Mouse (Mus musculus) hindbrain, embryonic 15.5 days (tissue): ENCODE measurements around the gene Gm17693. TPM values are rescaled to one million over a fixed set of nuclear protein-coding genes. Genes with fewer than 3 reads are reported as not detected.
"Not testable (repeated sequence)": the region's sequence is repeated elsewhere in the genome, so short reads cannot be mapped to it uniquely, and the experiment has no call there.

ENCODE experiments used
- ATAC-seq: fragments of 200-750 bp; cut with Nextera tagmentation; 2 replicates; pipeline ENCODE4 v1.8.0; 2017; ENCODE audit warnings: low read depth, moderate number of reproducible peaks, moderate TSS enrichment; ENCODE audit not compliant: low FRiP score
- H3K27ac ChIP-seq: fragments of 300-500 bp; sonication (generic); replicated peaks from 2 replicates; pipeline ENCODE4 v1.5.1; 2015; ENCODE audit warnings: mild to moderate bottlenecking, inconsistent platforms
- H3K27me3 ChIP-seq: fragments of 300-500 bp; sonication (generic); 2 replicates; pipeline ENCODE4 v1.6.1; 2015; ENCODE audit warnings: control low read depth, inconsistent platforms
- H3K36me3 ChIP-seq: fragments of 300-500 bp; sonication (generic); 2 replicates; pipeline ENCODE4 v1.6.1; 2015; ENCODE audit warnings: control low read depth, inconsistent platforms
- H3K4me1 ChIP-seq: fragments of 300-500 bp; sonication (generic); replicated peaks from 2 replicates; pipeline ENCODE4 v1.6.1; 2015; ENCODE audit warnings: control low read depth, inconsistent platforms
- H3K4me2 ChIP-seq: fragments of 300-500 bp; sonication (generic); 2 replicates; pipeline ENCODE4 v1.6.1; 2015; ENCODE audit warnings: moderate library complexity, mild to moderate bottlenecking, inconsistent platforms
- H3K4me3 ChIP-seq: fragments of 300-500 bp; sonication (generic); 2 replicates; pipeline ENCODE4 v1.5.1; 2015; ENCODE audit warnings: mild to moderate bottlenecking, inconsistent platforms
- H3K9ac ChIP-seq: fragments of 300-500 bp; sonication (generic); 2 replicates; pipeline ENCODE4 v1.6.1; 2015; ENCODE audit warnings: inconsistent platforms
- H3K9me3 ChIP-seq: fragments of 300-500 bp; sonication (generic); 2 replicates; pipeline ENCODE4 v1.6.1; 2016; ENCODE audit warnings: control low read depth, inconsistent platforms
- WGBS: fragments of 180-500 bp; shearing (Covaris S2); methylation state at CpG from one replicate; pipeline ENCODE4 v1.1.7; 2015; 5-methylcytosine and 5-hydroxymethylcytosine counted together
- polyA plus RNA-seq: library from polyadenylated mRNA; unstranded; fragments of >200 nt; fragmentation: Nextera tagmentation; extraction: Ambion mirVana; gene quantifications from 2 replicates; pipeline ENCODE4 v1.2.1, GENCODE M21; 2015

Gene Gm17693
- polyA plus RNA-seq = not detected in 2 replicates

DNA sequence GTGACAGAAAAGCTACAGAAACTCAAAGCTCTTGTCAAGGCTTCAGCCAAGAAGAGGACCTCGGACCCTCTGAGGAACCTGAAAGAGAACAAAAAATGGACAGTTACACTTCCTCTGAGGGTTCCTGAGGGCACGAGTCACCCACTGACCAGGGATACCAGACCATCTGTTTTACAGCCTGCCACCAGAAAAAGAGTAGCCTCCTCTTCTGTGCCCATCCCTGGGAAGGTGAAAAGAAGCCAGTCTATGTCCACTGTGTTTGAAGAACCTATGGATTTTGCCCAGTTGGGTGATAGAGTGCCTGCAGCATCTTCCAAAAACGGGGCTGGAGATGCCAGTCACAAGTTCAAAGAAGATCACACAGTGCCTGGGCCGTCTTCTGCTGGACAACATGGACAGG is at the start of gene Gm17693:
Gene Gm17693, plus strand, starts transcription at position 301 of the 400 bp plus-strand sequence.
- no CpG with 5 or more reads among the region's 4 CpGs for WGBS
- not testable (repeated sequence) for H3K4me2 ChIP-seq, H3K4me1 ChIP-seq, ATAC-seq, H3K36me3 ChIP-seq, H3K9me3 ChIP-seq, H3K9ac ChIP-seq, H3K27me3 ChIP-seq, H3K27ac ChIP-seq, H3K4me3 ChIP-seq
